Mouse (Mus musculus) CH12.LX (cell line): ENCODE data around the gene Gm45799.

Experiments used
- CHD2 ChIP-seq: IDR thresholded peaks from 2 replicates; pipeline ENCODE4 v1.6.1; 2011; ENCODE audit warnings: low read length, improper control_type of control experiment
- CTCF ChIP-seq, 2 experiments: IDR thresholded peaks in 1 of 2; conservative IDR thresholded peaks in 1 of 2; 2 replicates each; pipeline ENCODE4 v1.5.1; 2011 to 2012; ENCODE audit warnings: low read depth in 2 of 2, low read length in 2 of 2, improper control_type of control experiment in 1 of 2, inconsistent platforms in 1 of 2, mild to moderate bottlenecking in 1 of 2, moderate library complexity in 1 of 2
- E2F4 ChIP-seq: IDR thresholded peaks from 2 replicates; pipeline ENCODE4 v1.6.1; 2011; ENCODE audit warnings: low read depth, low read length, improper control_type of control experiment; ENCODE audit not compliant: insufficient replicate concordance
- GABPA ChIP-seq: IDR thresholded peaks from 2 replicates; pipeline ENCODE4 v1.6.1; 2012; ENCODE audit warnings: low read depth, low read length, improper control_type of control experiment, inconsistent platforms; ENCODE audit not compliant: insufficient replicate concordance
- HCFC1 ChIP-seq: IDR thresholded peaks from 2 replicates; pipeline ENCODE4 v1.6.1; 2012; ENCODE audit warnings: low read depth, mild to moderate bottlenecking, inconsistent platforms, low read length, improper control_type of control experiment
- JUND ChIP-seq: conservative IDR thresholded peaks from 2 replicates; pipeline ENCODE4 v1.6.1; 2011; ENCODE audit warnings: low read depth, low read length, improper control_type of control experiment
- MAFK ChIP-seq: IDR thresholded peaks from 2 replicates; pipeline ENCODE4 v1.6.1; 2011; ENCODE audit warnings: low read length, improper control_type of control experiment; ENCODE audit not compliant: insufficient replicate concordance
- MEF2A ChIP-seq: IDR thresholded peaks from 2 replicates; pipeline ENCODE4 v1.6.1; 2014; ENCODE audit warnings: low read depth, mild to moderate bottlenecking, inconsistent platforms, low read length, improper control_type of control experiment, borderline replicate concordance
- NRF1 ChIP-seq: IDR thresholded peaks from 2 replicates; pipeline ENCODE4 v1.6.1; 2014; ENCODE audit warnings: low read depth, mild to moderate bottlenecking, inconsistent platforms, low read length, improper control_type of control experiment, moderate library complexity
- POLR2A ChIP-seq: IDR thresholded peaks from 2 replicates; pipeline ENCODE4 v1.6.1; 2011; ENCODE audit warnings: low read depth, mild to moderate bottlenecking, improper control_type of control experiment, low read length
- USF1 ChIP-seq: IDR thresholded peaks from 2 replicates; pipeline ENCODE4 v1.6.1; 2014; ENCODE audit warnings: low read depth, mild to moderate bottlenecking, inconsistent platforms, low read length, improper control_type of control experiment
- USF2 ChIP-seq: conservative IDR thresholded peaks from 2 replicates; pipeline ENCODE4 v1.6.1; 2011; ENCODE audit warnings: low read depth, low read length, improper control_type of control experiment
- ZKSCAN1 ChIP-seq: IDR thresholded peaks from 2 replicates; pipeline ENCODE4 v1.6.1; 2012; ENCODE audit warnings: low read depth, inconsistent platforms, low read length, improper control_type of control experiment, borderline replicate concordance
- ZMIZ1 ChIP-seq: IDR thresholded peaks from 2 replicates; pipeline ENCODE4 v1.6.1; 2012; ENCODE audit warnings: low read depth, mild to moderate bottlenecking, inconsistent platforms, low read length, improper control_type of control experiment

- TF ChIP-seq POLR2A (no peak), USF2 (no peak), USF1 (no peak), E2F4 (no peak), MEF2A (no peak), CTCF (conservative IDR thresholded peaks at IDR 0.05 in 1 of 2, IDR thresholded peaks at IDR 0.05 in 1 of 2; ENCODE audit: low read depth in 2 of 2, low read length in 2 of 2) (no peak), MAFK (no peak), ZKSCAN1 (no peak), HCFC1 (no peak), JUND (no peak), GABPA (no peak), CHD2 (no peak), ZMIZ1 (no peak), NRF1 (no peak)
These were observed 62.8 kb downstream of the Gm45799 start for GRCm38 (mm10) chr7:105703184-105703583.
